Mouse (Mus musculus): ENCODE measurements at regions not wholly inside any gene's neighbourhood (a gene's known extent, or its start where the extent isn't known, plus 50 kb on each side); places are given as distances from the start of the nearest gene placed in this dataset.

DNA sequence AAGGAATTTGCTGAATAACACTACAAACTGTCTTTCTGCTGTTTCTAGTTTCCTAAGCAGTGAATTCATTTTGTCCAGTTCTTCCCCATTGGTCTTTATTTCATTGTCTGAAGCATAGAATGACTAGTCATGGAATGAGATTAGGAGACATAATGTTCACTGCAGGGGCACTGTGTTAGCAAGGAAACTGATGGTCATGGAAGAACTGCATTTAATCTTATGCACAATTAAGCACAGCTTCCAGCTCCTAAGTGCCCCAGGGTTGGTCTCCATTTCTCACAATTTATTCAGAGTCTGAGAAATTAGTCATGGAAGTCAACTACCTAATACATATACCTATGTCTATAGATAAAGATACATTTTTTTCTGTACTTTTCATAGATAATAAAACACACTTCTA is 634.9 kb downstream of the Trim52 start:
- H3K4me3 ChIP-seq (ENCODE audit: control insufficient read depth in 1 of 2, insufficient read depth in 1 of 2, low read depth in 2 of 2, low read length in 2 of 2): no peak overlapping the region
- H3K9me3 ChIP-seq (replicated peaks; ENCODE audit: insufficient read depth, low read length): no peaks in the 10 kb centered on the region
- H3K27ac ChIP-seq (ENCODE audit: control insufficient read depth, low read depth, low read length): no peak overlapping the region
- no peaks in the 10 kb centered on the region for H3K27me3 ChIP-seq (ENCODE audit: control insufficient read depth in 1 of 2, insufficient read depth in 2 of 2, low read length in 2 of 2)
- no peaks in the 10 kb centered on the region for H3K36me3 ChIP-seq (ENCODE audit: control insufficient read depth in 1 of 2, insufficient read depth in 2 of 2, low read length in 2 of 2)
- H3K9ac ChIP-seq (ENCODE audit: control insufficient read depth, low read depth, low read length, poor library complexity, severe bottlenecking): no peak overlapping the region
- no peak for TF ChIP-seq EP300 (IDR thresholded peaks at IDR 0.05; ENCODE audit: low read depth in 1 of 2, low read length in 2 of 2)
- TF ChIP-seq ZMIZ1 (IDR thresholded peaks at IDR 0.05; ENCODE audit: low read depth, low read length): no peak
- TF ChIP-seq USF1 (IDR thresholded peaks at IDR 0.05; ENCODE audit: low read depth, low read length): no peak
- TF ChIP-seq CHD2 (IDR thresholded peaks at IDR 0.05; ENCODE audit: low read length): no peak
- no peak for TF ChIP-seq POLR2A (IDR thresholded peaks at IDR 0.05; ENCODE audit: control insufficient read depth in 1 of 2, insufficient read depth in 1 of 2, low read depth in 1 of 2, low read length in 2 of 2, poor library complexity in 1 of 2)
- no peak for TF ChIP-seq MAZ (IDR thresholded peaks at IDR 0.05; ENCODE audit: low read depth, low read length)
- no peak for TF ChIP-seq CHD1 (IDR thresholded peaks at IDR 0.05; ENCODE audit: low read depth, low read length)
- no peaks in the 10 kb centered on the region for H3K4me1 ChIP-seq (ENCODE audit: control insufficient read depth in 1 of 2, insufficient read depth in 2 of 2, low read length in 2 of 2)
- DNase-seq (ENCODE audit: low read depth, low spot score): no peak
- H3K79me2 ChIP-seq (ENCODE audit: control insufficient read depth, insufficient read depth, low read length, poor library complexity): no peaks in the 10 kb centered on the region

DNA sequence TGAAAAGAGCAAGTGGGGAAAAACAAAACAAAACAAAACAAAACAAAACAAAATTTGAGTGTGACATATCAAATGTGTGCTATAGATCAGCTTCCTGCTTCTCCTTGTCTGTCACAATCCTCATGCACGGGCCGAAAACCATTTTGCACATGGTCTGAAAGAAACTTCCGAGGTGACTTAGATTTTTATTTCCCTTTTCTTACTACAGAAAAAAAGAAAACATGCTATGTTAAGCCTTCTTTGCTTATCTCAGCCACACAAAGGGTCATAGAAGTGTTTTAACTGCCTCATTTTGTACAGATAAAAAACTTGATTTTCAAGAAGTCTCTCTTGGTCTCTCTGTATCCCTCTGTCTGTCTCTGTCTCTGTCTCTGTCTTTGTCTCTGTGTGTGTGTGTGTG is 654.2 kb downstream of the Trim52 start:
- Histone ChIP-seq H3K4me1 (ENCODE audit: control insufficient read depth in 1 of 2, insufficient read depth in 2 of 2, low read length in 2 of 2) (peaks cover 6 to 10% of the 10 kb centered on the region in 2 experiments), H3K36me3 (ENCODE audit: control insufficient read depth in 1 of 2, insufficient read depth in 2 of 2, low read length in 2 of 2) (peaks cover 0 to 10% of the 10 kb centered on the region in 2 experiments; a peak in 2 of 4 replicates), H3K27ac (ENCODE audit: control insufficient read depth, low read depth, low read length) (no peak overlapping the region), H3K4me3 (ENCODE audit: control insufficient read depth in 1 of 2, insufficient read depth in 1 of 2, low read depth in 2 of 2, low read length in 2 of 2) (no peak overlapping the region), H3K9ac (ENCODE audit: control insufficient read depth, low read depth, low read length, poor library complexity, severe bottlenecking) (no peak overlapping the region), H3K27me3 (ENCODE audit: control insufficient read depth in 1 of 2, insufficient read depth in 2 of 2, low read length in 2 of 2) (no peaks in the 10 kb centered on the region), H3K79me2 (ENCODE audit: control insufficient read depth, insufficient read depth, low read length, poor library complexity) (no peaks in the 10 kb centered on the region), H3K9me3 (replicated peaks; ENCODE audit: insufficient read depth, low read length) (no peaks in the 10 kb centered on the region)
- peak; percentile 65 for DNase-seq (ENCODE audit: low read depth, low spot score)
- peak; percentile 55; the same call in 1 of the 2 replicates for TF ChIP-seq ETS1 (IDR thresholded peaks at IDR 0.05; ENCODE audit: low read depth, low read length)
- peak; percentile 70 for TF ChIP-seq MXI1 (IDR thresholded peaks at IDR 0.05; ENCODE audit: low read depth, low read length)
- no peak for TF ChIP-seq MEF2A (IDR thresholded peaks at IDR 0.05; ENCODE audit: extremely low read depth, insufficient replicate concordance, low read depth, low read length, poor library complexity, severe bottlenecking)
- no peak for TF ChIP-seq USF1 (IDR thresholded peaks at IDR 0.05; ENCODE audit: low read depth, low read length)
- TF ChIP-seq TCF12 (IDR thresholded peaks at IDR 0.05; ENCODE audit: low read depth, low read length): peak; percentile 89
- TF ChIP-seq TBP (IDR thresholded peaks at IDR 0.05; ENCODE audit: low read depth, low read length): no peak
- no peak for TF ChIP-seq CHD1 (IDR thresholded peaks at IDR 0.05; ENCODE audit: low read depth, low read length)
- peak; percentile 44; the same call in 1 of the 2 replicates for TF ChIP-seq SIN3A (IDR thresholded peaks at IDR 0.05; ENCODE audit: low read length)
- TF ChIP-seq GATA1 (IDR thresholded peaks at IDR 0.05; ENCODE audit: low read depth, low read length): peak; percentile 89
- TF ChIP-seq CHD2 (IDR thresholded peaks at IDR 0.05; ENCODE audit: low read length): no peak
- TF ChIP-seq MAFK (IDR thresholded peaks at IDR 0.05; ENCODE audit: borderline replicate concordance, low read depth, low read length): no peak
- TF ChIP-seq TAL1 (IDR thresholded peaks at IDR 0.05; ENCODE audit: low read length): no peak
- no peak for TF ChIP-seq ELF1 (IDR thresholded peaks at IDR 0.05; ENCODE audit: low read depth, low read length)
- TF ChIP-seq JUND (IDR thresholded peaks at IDR 0.05; ENCODE audit: low read depth, low read length): no peak
- no peak for TF ChIP-seq POLR2AphosphoS5 (IDR thresholded peaks at IDR 0.05; ENCODE audit: borderline replicate concordance, low read depth, low read length)
- peak; percentile 73; the same call in 1 of the 2 replicates for TF ChIP-seq MYC (IDR thresholded peaks at IDR 0.05; ENCODE audit: low read depth, low read length)
- peak; percentile 95 for TF ChIP-seq RCOR1 (IDR thresholded peaks at IDR 0.05; ENCODE audit: low read depth, low read length)
- no peak for TF ChIP-seq POLR2AphosphoS2 (IDR thresholded peaks at IDR 0.05; ENCODE audit: low read length)
- no peak for TF ChIP-seq MYB (IDR thresholded peaks at IDR 0.05; ENCODE audit: low read depth, low read length)
- peak; percentile 70; the same call in 1 of the 2 replicates for TF ChIP-seq BHLHE40 (IDR thresholded peaks at IDR 0.05; ENCODE audit: borderline replicate concordance, low read depth, low read length)
- no peak for TF ChIP-seq NELFE (IDR thresholded peaks at IDR 0.05; ENCODE audit: low read depth, low read length)
- TF ChIP-seq EP300 (IDR thresholded peaks at IDR 0.05; ENCODE audit: low read depth in 1 of 2, low read length in 2 of 2): peak; percentile 79 to 84
- TF ChIP-seq NRF1 (IDR thresholded peaks at IDR 0.05; ENCODE audit: insufficient read depth, low read depth, low read length, poor library complexity, severe bottlenecking): no peak
- TF ChIP-seq MAZ (IDR thresholded peaks at IDR 0.05; ENCODE audit: low read depth, low read length): no peak
- TF ChIP-seq ZC3H11A (IDR thresholded peaks at IDR 0.05; ENCODE audit: low read depth, low read length): no peak
- TF ChIP-seq SMC3 (IDR thresholded peaks at IDR 0.05; ENCODE audit: low read depth, low read length): no peak
- no peak for TF ChIP-seq ZKSCAN1 (IDR thresholded peaks at IDR 0.05; ENCODE audit: low read depth, low read length)
- no peak for TF ChIP-seq CTCF (IDR thresholded peaks at IDR 0.05 in 2 of 3, conservative IDR thresholded peaks at IDR 0.05 in 1 of 3; ENCODE audit: control insufficient read depth in 1 of 3, insufficient read depth in 1 of 3, low read depth in 2 of 3, low read length in 3 of 3, poor library complexity in 1 of 3, severe bottlenecking in 1 of 3)
- no peak for TF ChIP-seq HCFC1 (IDR thresholded peaks at IDR 0.05; ENCODE audit: low read depth, low read length)
- no peak for TF ChIP-seq POLR2A (IDR thresholded peaks at IDR 0.05; ENCODE audit: control insufficient read depth in 1 of 2, insufficient read depth in 1 of 2, low read depth in 1 of 2, low read length in 2 of 2, poor library complexity in 1 of 2)

Data from MEL (cell line).